Mouse (Mus musculus) liver, postnatal 0 days (tissue): ENCODE results near the gene Scamp3. TPM values are rescaled to one million over a fixed set of nuclear protein-coding genes. Genes with fewer than 3 reads are reported as not detected.

Source experiments
- ATAC-seq: fragments of 200-750 bp; cut with Nextera tagmentation; 2 replicates; pipeline ENCODE4 v1.8.0; 2017; ENCODE audit warnings: mild to moderate bottlenecking, moderate library complexity
- DNase-seq: peaks from one replicate; pipeline ENCODE4 v3.0.0-alpha.2; 2016
- H3K27ac ChIP-seq: fragments of 300-500 bp; sonication (generic); 2 replicates; pipeline ENCODE4 v1.5.1; 2014; ENCODE audit warnings: antibody characterized with exemption, moderate library complexity, mild to moderate bottlenecking, low read depth
- H3K27me3 ChIP-seq: fragments of 300-500 bp; sonication (generic); 2 replicates; pipeline ENCODE4 v1.6.1; 2014; ENCODE audit warnings: low read length, control low read depth, mixed read lengths; ENCODE audit not compliant: insufficient read depth
- H3K36me3 ChIP-seq: fragments of 300-500 bp; sonication (generic); replicated peaks from 2 replicates; pipeline ENCODE4 v1.6.1; 2014; ENCODE audit warnings: mild to moderate bottlenecking, control low read depth, low read length, moderate library complexity, mixed read lengths; ENCODE audit not compliant: insufficient read depth
- H3K4me1 ChIP-seq: fragments of 300-500 bp; sonication (generic); 2 replicates; pipeline ENCODE4 v1.6.1; 2014; ENCODE audit warnings: antibody characterized with exemption, mild to moderate bottlenecking, control low read depth; ENCODE audit not compliant: insufficient read depth
- H3K4me2 ChIP-seq: fragments of 300-500 bp; sonication (generic); 2 replicates; pipeline ENCODE4 v1.6.1; 2014; ENCODE audit warnings: low read depth, mild to moderate bottlenecking, low read length, moderate library complexity, mixed read lengths
- H3K4me3 ChIP-seq: fragments of 300-500 bp; sonication (generic); 2 replicates; pipeline ENCODE4 v1.5.1; 2014; ENCODE audit warnings: low read depth, low read length
- H3K9ac ChIP-seq: fragments of 300-500 bp; sonication (generic); replicated peaks from 2 replicates; pipeline ENCODE4 v1.6.1; 2014; ENCODE audit warnings: mild to moderate bottlenecking, moderate library complexity
- H3K9me3 ChIP-seq: fragments of 300-500 bp; sonication (generic); 2 replicates; pipeline ENCODE4 v1.6.1; 2016; ENCODE audit warnings: mild to moderate bottlenecking, control low read depth, low read length, mixed read lengths
- CTCF ChIP-seq: sonication (generic); IDR thresholded peaks from 2 replicates; pipeline ENCODE4 v1.5.1; 2016; ENCODE audit warnings: antibody characterized with exemption, low read depth
- EP300 ChIP-seq: IDR thresholded peaks from 2 replicates; pipeline ENCODE4 v1.6.1; 2016; ENCODE audit warnings: antibody characterized with exemption, low read depth, mild to moderate bottlenecking
- WGBS: fragments of 180-500 bp; shearing (Covaris S2); extraction: QIAGEN DNeasy Blood & Tissue Kit; methylation state at CpG from one replicate; pipeline ENCODE4 v1.1.7; 2014; ENCODE audit not compliant: insufficient replicate concordance; 5-methylcytosine and 5-hydroxymethylcytosine counted together
- polyA plus RNA-seq: library from polyadenylated mRNA; unstranded; fragments of >200 nt; fragmentation: Nextera tagmentation; extraction: Ambion mirVana; gene quantifications from 2 replicates; pipeline ENCODE4 v1.2.1, GENCODE M21; 2015

The Scamp3 gene
- polyA plus RNA-seq, 1 experiment from 2014 or later, result 52.2 TPM

DNA sequence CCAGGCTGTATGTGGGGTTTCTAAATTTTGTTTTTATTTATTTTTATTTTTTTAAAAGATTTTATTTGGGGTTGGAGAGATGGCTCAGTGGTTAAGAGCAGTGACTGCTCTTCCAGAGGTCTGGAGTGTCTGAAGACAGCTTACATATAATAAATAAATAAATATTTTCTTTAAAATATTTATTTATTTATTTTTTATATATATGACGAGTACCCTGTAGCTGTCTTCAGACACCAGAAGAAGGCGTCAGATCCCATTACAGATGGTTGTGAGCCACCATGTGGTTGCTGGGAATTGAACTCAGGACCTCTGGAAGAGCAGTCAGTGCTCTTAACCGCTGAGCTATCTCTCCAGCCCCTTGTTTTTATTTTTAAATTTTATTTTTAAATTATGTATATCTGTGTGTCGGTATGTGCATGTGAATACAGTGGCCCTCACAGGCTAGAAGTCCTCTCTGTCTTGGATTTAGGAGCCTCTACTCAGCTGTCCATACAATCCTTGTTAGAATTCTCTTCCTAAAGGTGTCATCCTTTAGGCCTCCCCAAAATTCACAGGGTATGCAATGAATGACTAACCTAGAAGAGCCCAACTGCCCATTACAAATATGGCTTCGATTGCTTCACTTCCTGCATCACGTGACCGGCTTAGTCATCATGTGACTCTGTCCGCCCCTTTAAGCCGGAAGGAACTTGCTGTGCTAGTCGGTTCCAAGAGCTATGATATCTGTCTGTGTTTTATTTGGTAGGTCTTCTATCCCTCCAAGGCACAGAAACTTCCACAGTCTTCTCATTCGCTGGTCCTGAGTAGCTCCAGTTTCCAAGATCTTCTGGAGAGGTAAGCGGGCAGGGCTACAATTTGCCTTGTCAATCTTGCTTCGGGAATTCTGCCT lies 25.2 kb downstream of the Scamp3 start, which contains the start of gene Gba:
Gene Gba (plus strand): TSS at position 676 of the 889 bp plus-strand sequence.
- peak; percentile 89 for DNase-seq
- ATAC-seq, result peak; percentile 87

DNA sequence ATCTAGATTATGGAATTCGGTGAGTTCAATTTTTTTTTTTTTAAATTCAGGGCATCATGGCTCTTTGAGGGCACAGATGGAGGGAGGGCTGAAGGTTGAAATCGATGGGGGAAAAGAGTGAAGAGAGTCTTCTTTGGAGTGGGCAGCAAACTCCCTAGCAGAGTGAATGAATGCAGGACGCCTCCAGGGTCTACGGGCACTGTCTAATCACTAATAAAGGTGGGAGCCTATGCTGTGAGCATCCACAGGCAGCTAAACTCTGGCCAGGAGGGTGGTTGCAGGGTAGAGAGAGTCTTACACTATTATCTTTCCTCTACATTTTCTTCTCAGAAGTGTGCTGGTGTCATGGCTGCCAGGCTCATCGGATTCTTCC lies 25.9 kb downstream of the Scamp3 start:
- ATAC-seq (peak; percentile 28), DNase-seq (no peak)
- peak overlapping the region; percentile 68 for H3K9ac ChIP-seq
- H3K9me3 ChIP-seq, result no peaks in the 10 kb centered on the region
- H3K36me3 ChIP-seq, result peaks cover 37% of the 10 kb centered on the region
- peak overlapping the region; percentile 84 for H3K4me2 ChIP-seq
- H3K27ac ChIP-seq, result no peak overlapping the region
- H3K4me1 ChIP-seq, result peaks cover 5% of the 10 kb centered on the region; the same call in 1 of the 2 replicates
- peak overlapping the region; percentile 54 for H3K4me3 ChIP-seq
- no peaks in the 10 kb centered on the region for H3K27me3 ChIP-seq
- WGBS, result 28% methylated on average over 5 of the region's 5 CpGs
- no peak for TF ChIP-seq EP300
- no peak for TF ChIP-seq CTCF

More for the DNA sequence above, 25.2 kb downstream of the Scamp3 start, which contains the start of gene Gba:
- H3K4me3 ChIP-seq, result peak within 1 kb of the TSS; percentile 54
- H3K4me2 ChIP-seq, result peak within 1 kb of the TSS; percentile 84
- H3K4me1 ChIP-seq, result peaks cover 5% of the 10 kb centered on the region; the same call in 1 of the 2 replicates
- no peaks in the 10 kb centered on the region for H3K27me3 ChIP-seq
- H3K27ac ChIP-seq, result no peak within 1 kb of the TSS
- TF ChIP-seq EP300, result peak; percentile 28; the same call in 1 of the 2 replicates
- no peak for TF ChIP-seq CTCF
- peaks cover 30% of the 10 kb centered on the region for H3K36me3 ChIP-seq
- H3K9me3 ChIP-seq, result no peaks in the 10 kb centered on the region
- H3K9ac ChIP-seq, result peak within 1 kb of the TSS; percentile 68
- WGBS, result 23% methylated on average over 13 of the region's 13 CpGs

DNA sequence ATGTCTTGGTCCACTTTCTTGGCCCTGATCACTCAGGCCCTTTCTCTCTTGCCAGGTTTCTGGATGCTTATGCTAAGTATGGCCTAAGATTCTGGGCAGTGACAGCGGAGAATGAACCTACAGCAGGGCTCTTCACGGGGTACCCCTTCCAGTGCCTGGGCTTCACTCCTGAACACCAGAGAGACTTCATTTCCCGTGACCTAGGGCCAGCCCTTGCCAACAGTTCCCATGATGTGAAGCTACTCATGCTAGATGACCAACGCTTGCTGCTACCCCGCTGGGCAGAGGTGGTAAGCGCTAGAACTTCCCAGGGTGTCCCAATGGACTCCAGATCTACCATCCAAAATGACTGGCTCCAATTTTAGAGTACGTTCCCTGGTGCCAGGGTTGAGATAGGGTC lies 28.8 kb downstream of the Scamp3 start:
- 87% methylated on average over 7 of the region's 7 CpGs for WGBS
- Histone ChIP-seq H3K4me3 (no peak overlapping the region), H3K4me2 (no peak overlapping the region), H3K9ac (no peak overlapping the region), H3K9me3 (no peaks in the 10 kb centered on the region), H3K4me1 (peaks cover 5% of the 10 kb centered on the region; the same call in 1 of the 2 replicates), H3K36me3 (peaks cover 58% of the 10 kb centered on the region), H3K27ac (no peak overlapping the region), H3K27me3 (no peaks in the 10 kb centered on the region)
- ATAC-seq (no peak), DNase-seq (no peak)
- TF ChIP-seq CTCF, result no peak

DNA sequence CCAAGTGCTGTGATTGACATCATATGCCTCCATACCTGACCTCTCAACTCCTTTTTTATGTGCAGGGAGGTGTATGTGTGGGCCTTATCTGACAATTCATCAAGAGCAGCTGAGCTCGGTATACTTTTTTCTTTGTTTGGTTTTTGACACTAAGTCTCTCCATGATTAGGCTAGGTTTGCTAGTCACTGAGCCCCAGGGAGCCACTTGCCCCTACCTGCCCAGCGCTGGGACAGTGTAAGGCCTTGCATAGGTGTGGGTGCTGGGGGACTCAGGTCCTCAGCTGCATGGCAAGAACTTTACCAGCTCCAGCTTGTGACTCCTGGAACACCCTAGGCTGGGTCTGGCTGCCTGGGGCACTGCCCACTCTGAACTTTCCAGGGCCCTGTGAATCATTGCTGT lies 29.4 kb downstream of the Scamp3 start:
- Histone ChIP-seq H3K4me1 (peaks cover 5% of the 10 kb centered on the region; the same call in 1 of the 2 replicates), H3K9me3 (no peaks in the 10 kb centered on the region), H3K9ac (no peak overlapping the region), H3K27me3 (no peaks in the 10 kb centered on the region), H3K27ac (no peak overlapping the region), H3K36me3 (peaks cover 58% of the 10 kb centered on the region), H3K4me3 (no peak overlapping the region), H3K4me2 (no peak overlapping the region)
- DNase-seq, result no peak
- ATAC-seq, result no peak
- TF ChIP-seq CTCF, result no peak
- TF ChIP-seq EP300, result no peak
- WGBS, result 78% methylated on average over 2 of the region's 2 CpGs

DNA sequence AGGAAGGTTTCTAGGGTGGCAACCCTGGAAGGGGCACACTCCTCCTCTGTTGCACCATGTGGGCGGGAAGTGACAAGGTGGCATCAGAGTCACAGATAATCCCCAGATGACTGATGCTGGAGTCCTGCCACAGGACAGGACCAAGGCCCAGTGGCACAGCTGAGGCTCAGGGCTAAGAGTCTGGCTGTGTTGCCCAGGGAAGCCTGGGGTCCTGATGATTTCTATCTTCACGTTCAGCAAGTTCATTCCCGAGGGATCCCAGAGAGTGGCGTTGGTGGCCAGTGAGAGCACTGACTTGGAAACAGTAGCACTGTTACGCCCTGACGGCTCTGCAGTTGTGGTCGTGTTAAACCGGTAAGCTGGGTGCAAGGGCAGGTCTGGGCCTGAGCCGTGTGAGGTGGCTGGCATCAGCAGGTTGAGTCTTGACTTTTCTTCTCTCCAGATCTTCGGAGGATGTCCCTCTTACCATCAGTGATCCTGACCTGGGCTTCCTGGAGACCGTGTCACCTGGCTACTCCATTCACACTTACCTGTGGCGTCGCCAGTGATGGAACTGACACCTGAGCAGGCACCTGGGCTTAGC lies 30.9 kb downstream of the Scamp3 start:
- H3K4me3 ChIP-seq, result no peak overlapping the region
- H3K36me3 ChIP-seq, result peaks cover 58% of the 10 kb centered on the region
- no peak overlapping the region for H3K27ac ChIP-seq
- WGBS, result 85% methylated on average over 13 of the region's 13 CpGs
- DNase-seq (no peak), ATAC-seq (no peak)
- H3K4me1 ChIP-seq, result peaks cover 6% of the 10 kb centered on the region; the same call in 1 of the 2 replicates
- no peaks in the 10 kb centered on the region for H3K9me3 ChIP-seq
- no peak for TF ChIP-seq EP300
- no peak for TF ChIP-seq CTCF
- no peak overlapping the region for H3K4me2 ChIP-seq
- no peaks in the 10 kb centered on the region for H3K27me3 ChIP-seq
- H3K9ac ChIP-seq, result no peak overlapping the region

DNA sequence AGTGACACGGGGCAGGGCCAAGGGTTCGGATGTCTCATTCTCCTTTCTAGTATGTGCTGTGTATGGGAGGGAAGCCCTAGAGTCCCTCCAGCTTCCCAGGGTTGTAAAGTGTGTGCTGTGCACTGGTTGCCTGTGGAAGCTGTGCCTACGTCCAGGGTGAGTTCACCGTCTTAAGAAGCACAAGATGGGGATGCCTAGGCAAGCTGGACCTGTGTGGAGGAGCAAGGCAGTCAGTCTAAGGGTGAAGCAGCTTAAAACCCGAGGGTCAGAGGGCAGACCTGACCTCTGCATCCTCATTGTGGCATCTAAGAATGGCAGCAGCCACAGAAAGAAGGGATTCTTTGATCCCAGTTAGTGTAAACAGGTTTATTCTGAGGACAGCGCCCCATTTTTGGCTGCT lies 31.5 kb downstream of the Scamp3 start:
- Histone ChIP-seq H3K4me2 (no peak overlapping the region), H3K27ac (no peak overlapping the region), H3K9me3 (no peaks in the 10 kb centered on the region), H3K4me1 (peaks cover 3% of the 10 kb centered on the region; the same call in 1 of the 2 replicates), H3K4me3 (no peak overlapping the region), H3K27me3 (no peaks in the 10 kb centered on the region), H3K36me3 (peaks cover 58% of the 10 kb centered on the region), H3K9ac (no peak overlapping the region)
- DNase-seq, result no peak
- no peak for ATAC-seq
- no peak for TF ChIP-seq CTCF
- TF ChIP-seq EP300, result no peak
- 84% methylated on average over 6 of the region's 6 CpGs for WGBS
